Mouse (Mus musculus) erythroblast, embryonic 14.5 days (primary cell): ENCODE results near the gene Churc1. TPM values are rescaled to one million over a fixed set of nuclear protein-coding genes. Genes with fewer than 3 reads are reported as not detected.

Experiments
- H3K27me3 ChIP-seq: 2 replicates; pipeline ENCODE4 v1.6.1; 2012; ENCODE audit warnings: inconsistent platforms; ENCODE audit not compliant: control insufficient read depth
- H3K36me3 ChIP-seq: 2 replicates; pipeline ENCODE4 v1.6.1; 2012; ENCODE audit warnings: mild to moderate bottlenecking, inconsistent platforms; ENCODE audit not compliant: control insufficient read depth
- H3K4me1 ChIP-seq: 2 replicates; pipeline ENCODE4 v1.6.1; 2012; ENCODE audit warnings: inconsistent platforms; ENCODE audit not compliant: control insufficient read depth
- H3K4me3 ChIP-seq: replicated peaks from 2 replicates; pipeline ENCODE3; 2012; ENCODE audit warnings: moderate library complexity, mild to moderate bottlenecking, inconsistent platforms
- H3K9me3 ChIP-seq: 2 replicates; pipeline ENCODE4 v1.6.1; 2012; ENCODE audit warnings: low read length, inconsistent platforms, mixed read lengths; ENCODE audit not compliant: control insufficient read depth
- GATA1 ChIP-seq: IDR thresholded peaks from 2 replicates; pipeline ENCODE4 v1.6.1; 2012; ENCODE audit warnings: low read length, inconsistent platforms, mixed read lengths
- TAL1 ChIP-seq: IDR thresholded peaks from 3 replicates; pipeline ENCODE4 v1.6.1; 2012; ENCODE audit warnings: low read length, inconsistent platforms, mixed read lengths
- polyA plus RNA-seq: library from polyadenylated mRNA; stranded (reverse); fragments of >175 nt; gene quantifications from 2 replicates; pipeline ENCODE4 v1.2.3, GENCODE M21; 2012

Churc1 gene
- 0.53 and 0.94 TPM in 2 replicates for polyA plus RNA-seq

GRCm38 (mm10) chr12:76765354-76765851 is at the start of gene Churc1, which contains the start of gene Fntb:
Churc1 (plus strand) TSS chr12:76765538.
Fntb (plus strand) TSS chr12:76765589.
- Histone ChIP-seq H3K4me1 (peaks cover 33% of the 10 kb centered on the region), H3K4me3 (peak within 1 kb of the TSS; percentile 89), H3K9me3 (no peaks in the 10 kb centered on the region; the same call in 1 of the 2 replicates), H3K27me3 (peaks cover 5% of the 10 kb centered on the region), H3K36me3 (peaks cover 2% of the 10 kb centered on the region; the same call in 1 of the 2 replicates)
- no peak for TF ChIP-seq TAL1
- TF ChIP-seq GATA1, result no peak

GRCm38 (mm10) chr12:76718384-76718783 is 47.0 kb upstream of the Churc1 start:
- TF ChIP-seq GATA1, result no peak
- no peak for TF ChIP-seq TAL1

GRCm38 (mm10) chr12:76720572-76720971 is 44.8 kb upstream of the Churc1 start:
- peaks cover 2% of the 10 kb centered on the region; the same call in 1 of the 2 replicates for H3K9me3 ChIP-seq

More at GRCm38 (mm10) chr12:76718384-76718783, 47.0 kb upstream of the Churc1 start:
- H3K36me3 ChIP-seq, result no peaks in the 10 kb centered on the region
- no peaks in the 10 kb centered on the region for H3K9me3 ChIP-seq
- no peak overlapping the region for H3K4me3 ChIP-seq
- H3K27me3 ChIP-seq, result peaks cover 33% of the 10 kb centered on the region
- peaks cover 34% of the 10 kb centered on the region for H3K4me1 ChIP-seq

GRCm38 (mm10) chr12:76722026-76722425 is 43.3 kb upstream of the Churc1 start:
- TF ChIP-seq GATA1 (no peak), TAL1 (no peak)
- no peak overlapping the region for H3K4me3 ChIP-seq
- no peaks in the 10 kb centered on the region for H3K36me3 ChIP-seq
- H3K9me3 ChIP-seq, result peaks cover 2% of the 10 kb centered on the region; the same call in 1 of the 2 replicates
- peaks cover 5% of the 10 kb centered on the region for H3K27me3 ChIP-seq
- H3K4me1 ChIP-seq, result peaks cover 24% of the 10 kb centered on the region

More at GRCm38 (mm10) chr12:76720572-76720971, 44.8 kb upstream of the Churc1 start:
- Histone ChIP-seq H3K36me3 (no peaks in the 10 kb centered on the region), H3K4me1 (peaks cover 29% of the 10 kb centered on the region), H3K4me3 (no peak overlapping the region), H3K27me3 (peaks cover 16% of the 10 kb centered on the region)
- TF ChIP-seq TAL1 (no peak), GATA1 (no peak)

GRCm38 (mm10) chr12:76727955-76728354 is 37.4 kb upstream of the Churc1 start:
- Histone ChIP-seq H3K36me3 (no peaks in the 10 kb centered on the region), H3K9me3 (peaks cover 10% of the 10 kb centered on the region), H3K27me3 (peaks cover 48% of the 10 kb centered on the region), H3K4me3 (no peak overlapping the region), H3K4me1 (0 out of 2 replicates have a peak, but pooled peaks cover 2% of the 10 kb centered on the region)
- TF ChIP-seq TAL1 (no peak), GATA1 (no peak)

- Histone ChIP-seq H3K4me1 (peaks cover 4% of the 10 kb centered on the region), H3K4me3 (no peak overlapping the region), H3K27me3 (peaks cover 18% of the 10 kb centered on the region), H3K9me3 (peaks cover 8% of the 10 kb centered on the region; the same call in 1 of the 2 replicates), H3K36me3 (no peaks in the 10 kb centered on the region)
- TF ChIP-seq GATA1 (no peak), TAL1 (no peak)
Observed at GRCm38 (mm10) chr12:76750866-76751459, 14.4 kb upstream of the Churc1 start.

GRCm38 (mm10) chr12:76752652-76753318 is 12.6 kb upstream of the Churc1 start:
- Histone ChIP-seq H3K36me3 (no peaks in the 10 kb centered on the region), H3K4me1 (peaks cover 4% of the 10 kb centered on the region), H3K4me3 (no peak overlapping the region), H3K9me3 (peaks cover 8% of the 10 kb centered on the region; the same call in 1 of the 2 replicates), H3K27me3 (peaks cover 18% of the 10 kb centered on the region)
- no peak for TF ChIP-seq GATA1
- TF ChIP-seq TAL1, result no peak

GRCm38 (mm10) chr12:76765901-76766630 is 728 bp downstream of the Churc1 start:
- Histone ChIP-seq H3K4me1 (peaks cover 33% of the 10 kb centered on the region), H3K4me3 (peak overlapping the region; percentile 89), H3K9me3 (no peaks in the 10 kb centered on the region; the same call in 1 of the 2 replicates), H3K27me3 (peaks cover 5% of the 10 kb centered on the region), H3K36me3 (peaks cover 2% of the 10 kb centered on the region; the same call in 1 of the 2 replicates)
- TF ChIP-seq TAL1 (no peak), GATA1 (no peak)
